Mouse (Mus musculus): ENCODE results near the gene Dusp12.

The Dusp12 gene

GRCm38 (mm10) chr1:170861671-170862434, 23.5 kb downstream of the Dusp12 start:
- DNase-seq, result no peak

GRCm38 (mm10) chr1:170858872-170859271, 26.5 kb downstream of the Dusp12 start:
- no peak for DNase-seq

DNA sequence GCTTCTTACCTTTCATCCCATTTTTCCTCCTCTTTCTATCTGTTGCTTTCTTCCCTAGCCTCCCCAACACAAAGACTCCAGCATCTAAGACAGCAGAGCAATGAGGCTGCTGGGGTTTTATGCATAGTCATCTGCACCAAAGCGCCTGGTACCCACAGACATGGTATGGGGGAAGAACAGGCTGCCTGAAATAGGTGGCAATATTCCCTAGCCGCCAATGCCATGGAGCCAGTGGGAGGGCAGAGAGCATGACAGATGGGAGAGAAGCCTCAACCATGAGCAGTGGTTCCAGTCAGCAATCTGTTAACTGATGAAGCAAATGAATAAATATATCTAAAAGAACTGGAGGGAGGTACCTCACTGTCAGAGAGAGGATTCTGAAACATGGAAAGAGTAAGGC, 28.0 kb downstream of the Dusp12 start:
- DNase-seq, result no peak

- peak; percentile 65 for DNase-seq
These were observed 30.1 kb downstream of the Dusp12 start for GRCm38 (mm10) chr1:170855056-170855760.

- DNase-seq, result peak; percentile 31
These were observed 31.7 kb downstream of the Dusp12 start for GRCm38 (mm10) chr1:170853604-170854003.

DNA sequence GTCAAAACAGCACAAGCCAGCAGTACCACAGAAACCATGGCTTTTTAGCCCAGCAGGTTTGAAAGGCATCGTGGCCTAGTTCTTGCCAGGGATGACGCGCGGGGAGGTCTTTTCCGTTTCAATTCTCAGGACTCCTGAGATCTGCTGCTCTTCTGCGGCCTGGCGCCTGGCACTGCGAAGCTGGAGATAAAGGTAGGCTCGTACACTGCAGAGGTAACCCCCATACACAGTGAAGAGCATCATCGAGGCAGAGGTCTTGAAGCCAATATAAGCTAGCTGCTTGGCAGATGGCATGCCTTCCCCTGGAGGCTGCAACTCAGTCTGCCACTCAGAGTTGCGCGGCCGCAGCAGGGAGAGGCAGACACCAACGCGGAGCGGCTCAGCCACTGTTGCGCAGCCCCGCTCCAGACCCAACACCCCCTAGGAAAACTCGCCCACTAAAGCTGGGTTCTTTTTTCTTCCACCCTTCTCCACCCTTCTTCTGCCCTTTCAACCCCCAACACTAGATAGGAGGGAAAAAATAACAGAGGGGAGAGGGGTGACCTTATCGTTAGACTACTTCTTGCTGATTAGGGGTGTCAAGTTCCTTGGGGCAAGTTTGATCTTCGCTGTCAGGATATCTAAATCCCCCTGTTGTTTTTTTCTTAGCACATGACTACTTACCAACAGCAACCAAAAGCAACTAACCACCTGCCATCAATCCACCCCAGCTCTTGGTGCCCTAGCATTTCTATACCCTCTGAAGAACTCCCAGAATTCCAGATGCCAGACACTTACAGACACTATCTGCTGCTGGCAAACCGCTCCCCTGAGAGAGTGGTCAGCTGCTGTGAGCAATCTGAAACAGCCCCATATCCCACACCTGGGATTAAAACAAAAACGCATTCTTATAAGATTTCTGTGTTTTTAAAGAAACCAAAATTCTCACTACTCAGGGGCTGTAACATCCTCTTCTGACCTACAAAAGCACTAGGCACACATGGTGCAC, 34.4 kb downstream of the Dusp12 start:
- DNase-seq, result no peak

- DNase-seq, result no peak
These were observed 35.3 kb downstream of the Dusp12 start for GRCm38 (mm10) chr1:170850007-170850406.

GRCm38 (mm10) chr1:170845448-170846307, 39.7 kb downstream of the Dusp12 start:
- no peak for DNase-seq

GRCm38 (mm10) chr1:170844380-170844779, 41.0 kb downstream of the Dusp12 start:
- peak; percentile 34 for DNase-seq

DNA sequence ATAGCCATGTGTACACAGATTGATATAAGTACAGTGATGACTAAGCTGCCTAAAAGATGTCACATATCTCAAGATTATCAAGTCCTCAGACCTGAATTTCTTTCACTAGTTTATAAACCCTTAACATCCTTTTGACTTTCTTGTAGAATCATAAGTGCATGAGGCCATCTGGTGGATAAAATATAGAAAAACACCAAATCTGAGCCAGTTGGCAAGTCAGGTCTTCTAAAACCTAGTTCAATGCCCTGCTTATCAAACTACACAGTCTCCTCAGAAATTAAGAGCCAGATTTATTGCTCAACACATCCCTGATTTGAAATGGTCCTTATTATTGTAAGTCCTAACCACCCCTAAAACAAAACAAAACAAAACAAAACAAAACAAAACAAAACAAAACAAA, 45.7 kb downstream of the Dusp12 start:
- DNase-seq, result peak; percentile 52

DNA sequence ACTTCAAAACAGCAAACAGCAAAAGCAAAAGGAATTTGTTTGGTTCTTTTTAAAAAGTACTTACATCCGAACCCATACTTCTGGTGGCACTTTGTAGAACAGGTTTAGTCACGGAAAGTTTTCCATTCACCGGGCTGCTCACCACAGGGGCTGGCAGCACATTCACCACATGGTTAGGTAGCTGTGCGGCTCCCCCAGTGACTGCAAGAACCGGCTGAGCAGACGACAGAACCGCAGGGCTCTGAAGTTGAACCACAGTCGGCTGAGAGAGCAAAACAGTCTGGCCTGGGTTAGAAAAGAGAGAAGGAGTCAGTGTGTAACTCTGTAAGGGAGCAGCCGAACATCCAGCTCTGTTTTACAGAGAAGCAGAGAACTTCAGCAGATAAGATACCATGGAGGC, 50.6 kb downstream of the Dusp12 start:
- peak; percentile 35 for DNase-seq

DNA sequence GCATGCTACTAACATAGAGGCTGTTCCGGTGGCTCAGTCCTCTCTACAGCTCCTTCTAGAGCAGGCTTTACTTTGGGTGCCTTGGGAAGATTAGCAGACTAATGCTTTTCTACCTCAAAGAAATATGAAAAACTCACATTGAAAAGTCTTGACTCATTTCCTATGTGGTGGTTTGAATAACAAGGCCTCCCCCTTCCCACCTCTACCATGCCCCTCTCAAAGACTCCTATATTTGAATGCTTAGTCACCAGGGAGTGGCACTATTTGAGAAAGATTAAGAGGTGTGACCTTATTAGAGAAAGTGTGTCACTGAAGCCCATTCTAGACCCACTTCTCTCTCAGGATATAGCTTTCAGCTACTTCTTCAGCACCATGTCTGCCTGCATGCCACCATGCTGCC, 55.6 kb downstream of the Dusp12 start:
- no peak for DNase-seq

GRCm38 (mm10) chr1:170829344-170829743, 56.0 kb downstream of the Dusp12 start:
- DNase-seq, result peak; percentile 34

Data from lung, postnatal 36 days (tissue).